Mouse (Mus musculus): ENCODE results near the gene Esp31. TPM values are rescaled to one million over a fixed set of nuclear protein-coding genes. Genes with fewer than 3 reads are reported as not detected.

The Esp31 gene
- not detected in 2 replicates for polyA plus RNA-seq (2015; fragmentation: Nextera tagmentation; extraction: Ambion mirVana)

DNA sequence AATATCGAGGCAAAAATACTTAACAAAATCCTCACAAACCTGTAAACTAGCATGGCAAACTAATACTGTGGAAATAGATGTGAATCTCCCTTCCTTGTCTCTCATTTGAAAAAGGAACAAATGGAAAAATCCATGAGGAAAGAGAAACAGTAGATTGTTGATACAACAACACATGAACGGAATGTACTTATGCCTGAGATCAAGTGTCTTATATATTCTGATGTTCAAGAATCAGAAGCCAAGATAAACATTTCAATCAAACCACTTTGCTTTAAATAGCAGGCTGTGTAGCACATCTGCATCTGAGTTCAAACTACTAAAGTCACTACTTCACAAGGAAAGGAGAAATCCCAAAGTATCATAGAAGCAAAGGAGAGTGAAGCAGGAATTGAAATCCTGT lies at the start of gene Esp31:
Esp31 (plus strand) TSS at position 301 of the 400 bp plus-strand sequence.
- Histone ChIP-seq H3K4me2 (no peak within 1 kb of the TSS), H3K9ac (no peak within 1 kb of the TSS), H3K27me3 (no peaks in the 10 kb centered on the region), H3K4me1 (replicated peaks) (no peaks in the 10 kb centered on the region), H3K9me3 (peaks cover 30% of the 10 kb centered on the region; the same call in 1 of the 2 replicates), H3K4me3 (no peak within 1 kb of the TSS), H3K36me3 (no peaks in the 10 kb centered on the region), H3K27ac (replicated peaks) (no peak within 1 kb of the TSS)
- 83% methylated on average over 2 of the region's 2 CpGs for WGBS
- ATAC-seq (ENCODE audit: low read depth) = no peak

Other genes starting within 250 kb of the Esp31 start
- gene Esp36, start 219.3 kb upstream of the Esp31 start, polyA plus RNA-seq (2015; fragmentation: Nextera tagmentation; extraction: Ambion mirVana) = not detected in 2 replicates
- gene Esp34, start 85.3 kb upstream of the Esp31 start, polyA plus RNA-seq (2015; fragmentation: Nextera tagmentation; extraction: Ambion mirVana) = not detected in 2 replicates

All from neural tube, embryonic 13.5 days (tissue).